Mouse (Mus musculus) embryonic facial prominence, embryonic 13.5 days (tissue): Measurements from ENCODE around the gene Cnnm3. TPM values are rescaled to one million over a fixed set of nuclear protein-coding genes. Genes with fewer than 3 reads are reported as not detected.

Experiments used
- ATAC-seq: fragments of 200-750 bp; cut with Nextera tagmentation; 2 replicates; pipeline ENCODE4 v1.8.0; 2017; ENCODE audit warnings: low read depth; ENCODE audit not compliant: insufficient number of reproducible peaks, insufficient read depth, low FRiP score, low TSS enrichment
- H3K27ac ChIP-seq: fragments of 300-500 bp; sonication (generic); 2 replicates; pipeline ENCODE4 v1.5.1; 2015; ENCODE audit warnings: moderate library complexity, mild to moderate bottlenecking, inconsistent platforms
- H3K27me3 ChIP-seq: fragments of 300-500 bp; sonication (generic); 2 replicates; pipeline ENCODE4 v1.6.1; 2015; ENCODE audit warnings: mild to moderate bottlenecking, inconsistent platforms
- H3K36me3 ChIP-seq: fragments of 300-500 bp; sonication (generic); 2 replicates; pipeline ENCODE4 v1.6.1; 2015; ENCODE audit warnings: mild to moderate bottlenecking, inconsistent platforms
- H3K4me1 ChIP-seq: fragments of 300-500 bp; sonication (generic); 2 replicates; pipeline ENCODE4 v1.6.1; 2015; ENCODE audit warnings: inconsistent platforms
- H3K4me2 ChIP-seq: fragments of 300-500 bp; sonication (generic); 2 replicates; pipeline ENCODE4 v1.6.1; 2015; ENCODE audit warnings: moderate library complexity, mild to moderate bottlenecking, inconsistent platforms
- H3K4me3 ChIP-seq: fragments of 300-500 bp; sonication (generic); 2 replicates; pipeline ENCODE4 v1.5.1; 2015; ENCODE audit warnings: mild to moderate bottlenecking, inconsistent platforms
- H3K9ac ChIP-seq: fragments of 300-500 bp; sonication (generic); 2 replicates; pipeline ENCODE4 v1.6.1; 2015; ENCODE audit warnings: mild to moderate bottlenecking, inconsistent platforms
- H3K9me3 ChIP-seq: fragments of 300-500 bp; sonication (generic); 2 replicates; pipeline ENCODE4 v1.6.1; 2016; ENCODE audit warnings: inconsistent platforms
- WGBS: fragments of 180-500 bp; shearing (Covaris S2); methylation state at CpG from one replicate; pipeline ENCODE4 v1.1.7; 2015; ENCODE audit warnings: mixed read lengths; 5-methylcytosine and 5-hydroxymethylcytosine counted together
- microRNA-seq: library from miRNA; unstranded; fragments of <30 nt; microRNA quantifications from one replicate; pipeline ENCODE4, GENCODE M21; 2016
- polyA plus RNA-seq: library from polyadenylated mRNA; unstranded; fragments of >200 nt; fragmentation: Nextera tagmentation; extraction: Ambion mirVana; gene quantifications from 2 replicates; pipeline ENCODE4 v1.2.1, GENCODE M21; 2015

The Cnnm3 gene
- polyA plus RNA-seq, 1 experiment from 2014 or later, result 3.4 TPM

DNA sequence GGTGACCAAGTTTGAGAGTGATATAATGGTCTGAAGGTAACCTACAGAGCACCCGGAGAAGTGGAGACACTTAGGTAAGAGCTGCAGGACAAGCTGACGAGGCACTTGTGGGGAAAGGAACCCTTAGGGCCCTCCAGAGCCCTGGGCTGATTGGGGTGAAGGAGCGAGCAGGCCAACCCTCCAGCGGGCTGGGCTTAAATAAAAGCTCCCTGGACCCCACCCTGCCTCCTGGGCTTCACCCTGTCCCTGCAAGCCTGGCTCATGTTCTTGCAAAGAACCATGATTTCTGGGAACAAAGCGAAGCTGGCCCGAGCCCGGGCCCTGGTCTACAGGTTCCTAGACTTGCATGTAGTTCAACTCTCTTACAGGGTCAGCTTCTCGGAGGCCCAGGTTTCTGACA is 61.9 kb downstream of the Cnnm3 start:
- ATAC-seq, result no peak
- Histone ChIP-seq H3K36me3 (no peaks in the 10 kb centered on the region), H3K27ac (peak overlapping the region; percentile 4), H3K27me3 (no peaks in the 10 kb centered on the region), H3K4me2 (no peak overlapping the region), H3K9me3 (no peaks in the 10 kb centered on the region), H3K9ac (no peak overlapping the region), H3K4me1 (peaks cover 72% of the 10 kb centered on the region), H3K4me3 (no peak overlapping the region)
- 77% methylated on average over 8 of the region's 8 CpGs for WGBS

DNA sequence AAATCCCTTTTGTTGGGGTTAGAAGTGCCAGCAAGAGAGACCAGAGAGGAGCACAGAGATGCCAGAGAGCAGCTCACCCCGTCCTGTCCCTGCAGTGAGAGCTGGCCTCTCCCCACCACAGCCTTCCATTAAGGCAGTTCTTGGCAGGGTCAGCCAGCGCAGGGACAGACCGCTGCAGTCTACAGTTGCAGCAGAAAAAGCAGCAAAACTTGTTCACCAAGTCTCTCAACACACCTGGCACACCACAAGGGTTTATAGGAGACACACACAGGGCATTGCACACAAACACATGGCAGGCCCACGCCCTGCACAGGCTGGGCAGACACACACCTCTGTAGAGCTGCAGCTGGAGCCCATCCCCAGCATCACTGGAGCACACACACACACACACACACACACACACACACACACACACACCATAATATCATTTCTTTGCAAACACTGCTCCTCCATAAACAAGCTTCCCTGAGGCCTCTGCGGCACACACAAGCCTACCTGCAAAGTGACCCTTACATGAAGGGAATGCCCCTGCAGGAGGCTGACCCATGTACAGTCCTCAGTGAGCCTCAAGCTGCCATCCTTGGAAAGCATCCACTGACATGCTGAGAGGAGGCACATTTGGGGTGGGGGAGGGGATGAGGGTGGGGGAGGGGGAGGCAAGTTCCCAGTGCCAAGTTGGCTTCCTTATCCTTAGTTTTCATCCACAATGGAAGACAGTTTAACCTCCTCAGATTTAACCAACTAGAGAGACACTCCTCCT is 62.7 kb downstream of the Cnnm3 start:
- H3K27me3 ChIP-seq, result no peaks in the 10 kb centered on the region
- peak overlapping the region; percentile 4; the same call in 1 of the 2 replicates for H3K27ac ChIP-seq
- no peak for ATAC-seq
- H3K9me3 ChIP-seq, result no peaks in the 10 kb centered on the region
- H3K4me1 ChIP-seq, result peaks cover 69% of the 10 kb centered on the region
- H3K4me3 ChIP-seq, result no peak overlapping the region
- H3K4me2 ChIP-seq, result no peak overlapping the region
- H3K36me3 ChIP-seq, result no peaks in the 10 kb centered on the region
- 77% methylated on average over 5 of the region's 5 CpGs for WGBS
- no peak overlapping the region for H3K9ac ChIP-seq

DNA sequence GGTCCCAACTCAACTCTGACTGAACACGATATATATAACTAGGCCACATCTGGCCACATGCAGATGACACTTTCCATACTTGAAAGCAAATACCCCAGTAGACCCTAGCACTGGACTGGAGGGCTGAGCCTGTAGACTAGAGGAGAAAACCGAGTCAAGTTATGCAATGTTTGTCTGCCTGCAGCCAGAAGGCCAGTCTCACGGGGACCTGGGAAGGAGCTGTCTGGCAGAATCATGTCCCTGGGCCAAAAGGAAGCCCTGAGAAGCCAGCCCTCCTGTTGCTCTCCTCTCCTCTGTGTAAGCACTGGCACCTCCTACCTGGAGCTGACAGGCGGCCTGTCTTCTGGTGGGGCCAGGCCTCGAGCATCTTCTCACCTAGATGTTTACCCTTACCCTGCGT is 63.7 kb downstream of the Cnnm3 start:
- Histone ChIP-seq H3K9ac (no peak overlapping the region), H3K4me2 (no peak overlapping the region), H3K27ac (no peak overlapping the region), H3K36me3 (no peaks in the 10 kb centered on the region), H3K4me3 (no peak overlapping the region), H3K9me3 (no peaks in the 10 kb centered on the region), H3K27me3 (no peaks in the 10 kb centered on the region), H3K4me1 (peaks cover 69% of the 10 kb centered on the region)
- WGBS, result 49% methylated on average over 6 of the region's 6 CpGs
- no peak for ATAC-seq

DNA sequence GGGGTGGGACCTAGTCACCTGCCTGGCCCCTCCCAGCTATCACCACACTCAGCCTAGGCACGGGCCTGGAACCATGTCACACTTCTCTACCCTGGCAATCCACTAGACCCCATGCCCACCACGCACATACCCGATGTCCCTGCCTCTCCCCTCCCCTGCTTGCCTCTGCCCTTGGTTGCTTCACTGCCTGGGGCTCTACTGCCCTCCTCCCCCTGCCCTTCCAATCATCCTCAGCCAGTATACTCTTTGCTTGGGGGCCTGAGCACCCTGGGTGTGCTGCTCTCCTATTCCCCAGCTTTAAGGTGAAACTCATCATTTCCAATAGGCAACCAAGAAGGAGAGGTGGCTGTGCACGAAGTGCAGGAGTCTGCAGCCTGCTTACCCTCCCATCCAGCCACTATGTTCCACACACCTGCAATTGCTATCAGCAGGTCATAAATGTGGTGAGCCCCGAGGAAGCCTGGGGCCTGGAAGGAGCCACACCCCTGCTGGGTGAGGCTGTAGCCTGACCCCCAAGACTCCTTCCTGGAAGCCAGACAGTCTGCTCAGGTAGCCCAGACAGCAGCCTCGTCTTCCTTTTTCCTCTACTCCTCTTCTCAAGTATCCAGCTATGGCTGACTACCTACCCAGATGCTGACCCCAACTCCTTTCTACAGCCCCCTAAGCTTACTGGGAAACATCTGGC is 65.5 kb downstream of the Cnnm3 start:
- Histone ChIP-seq H3K4me3 (no peak overlapping the region), H3K9me3 (no peaks in the 10 kb centered on the region), H3K27me3 (no peaks in the 10 kb centered on the region), H3K36me3 (no peaks in the 10 kb centered on the region), H3K4me2 (no peak overlapping the region), H3K27ac (no peak overlapping the region), H3K4me1 (peaks cover 71% of the 10 kb centered on the region), H3K9ac (no peak overlapping the region)
- no peak for ATAC-seq
- 53% methylated on average over 6 of the region's 6 CpGs for WGBS

Small RNA genes lying within 50 kb of the gene (microRNA-seq; reads per million reads assigned to microRNA genes)
- gene Gm47280, result not detected

Other genes starting within 250 kb of the Cnnm3 start
- gene Neurl3, start 237.2 kb upstream of the Cnnm3 start, polyA plus RNA-seq, result 0.86 and 1.0 TPM in 2 replicates
- 6.3 and 7.2 TPM in 2 replicates for gene Arid5a, start 204.1 kb upstream of the Cnnm3 start, polyA plus RNA-seq
- gene Kansl3, start 142.7 kb upstream of the Cnnm3 start, polyA plus RNA-seq, result 50.6 and 51.0 TPM in 2 replicates
- 1.1 and 1.3 TPM in 2 replicates for gene Fer1l5, start 139.6 kb upstream of the Cnnm3 start, polyA plus RNA-seq
- gene Lman2l, start 66.6 kb upstream of the Cnnm3 start, polyA plus RNA-seq, result 53.4 TPM in 2 replicates
- 15.6 and 16.2 TPM in 2 replicates for gene Cnnm4, start 40.2 kb upstream of the Cnnm3 start, polyA plus RNA-seq
- gene Ankrd23, start 25.0 kb downstream of the Cnnm3 start, polyA plus RNA-seq, result 23.7 and 24.1 TPM in 2 replicates
- gene Gm42417, start 27.6 kb downstream of the Cnnm3 start, polyA plus RNA-seq, result not detected in 2 replicates
- 27.3 and 28.6 TPM in 2 replicates for gene Ankrd39, start 35.6 kb downstream of the Cnnm3 start, polyA plus RNA-seq
- gene Sema4c, start 46.5 kb downstream of the Cnnm3 start, polyA plus RNA-seq, result 22.5 and 24.2 TPM in 2 replicates
- gene Fam178b, start 171.3 kb downstream of the Cnnm3 start, polyA plus RNA-seq, result 0.81 and 2.2 TPM in 2 replicates
- 510 and 517 TPM in 2 replicates for gene Cox5b, start 179.6 kb downstream of the Cnnm3 start, polyA plus RNA-seq
- gene 4933424G06Rik, start 198.3 kb downstream of the Cnnm3 start, polyA plus RNA-seq, result 0.21 and 0.25 TPM in 2 replicates
- gene Actr1b, start 202.6 kb downstream of the Cnnm3 start, polyA plus RNA-seq, result 99.2 and 103 TPM in 2 replicates
- 0.62 and 0.73 TPM in 2 replicates for gene Zap70, start 249.9 kb downstream of the Cnnm3 start, polyA plus RNA-seq